17 mouse cellular contexts compared by ENCODE assay signal in genomic region chr3:65396835-65397504, GRCm38 (mm10).
"Had no signal": no experiment of that assay in that cellular context is flagged by ENCODE, and none has a peak within 500 bp of the region (broad histone marks: within the 10 kb centered on the region; RNA-seq: fewer than 3 reads in every experiment).

No protein-coding gene starts in this region.

- H3K4me2 ChIP-seq: kidney, embryonic 15.5 days; liver, embryonic 13.5 days; midbrain, embryonic 12.5 days; neural tube, embryonic 13.5 days; stomach, embryonic 15.5 days had no signal

- H3K27me3 ChIP-seq: kidney, embryonic 15.5 days; liver, embryonic 13.5 days; midbrain, embryonic 12.5 days; neural tube, embryonic 13.5 days; stomach, embryonic 15.5 days had no signal

- DNase-seq: kidney, adult 8-10 months; kidney, postnatal 10 days; kidney, postnatal 36 days; liver, embryonic 13.5 days; lung, adult 2 months; lung, postnatal 14 days; lung, postnatal 4 days; retina, postnatal 1 day; right cerebral cortex, postnatal 25 days; spleen, adult 18-20 months; thymus, postnatal 25 days had no signal

- H3K36me3 ChIP-seq: kidney, embryonic 15.5 days; liver, embryonic 13.5 days; midbrain, embryonic 12.5 days; neural tube, embryonic 13.5 days; stomach, embryonic 15.5 days had no signal

- H3K9ac ChIP-seq: kidney, embryonic 15.5 days; liver, embryonic 13.5 days; midbrain, embryonic 12.5 days; neural tube, embryonic 13.5 days; stomach, embryonic 15.5 days had no signal

- ATAC-seq: midbrain, embryonic 16.5 days had no signal

- H3K4me1 ChIP-seq: liver, embryonic 13.5 days; midbrain, embryonic 12.5 days; neural tube, embryonic 13.5 days; stomach, embryonic 15.5 days had no signal

- H3K27ac ChIP-seq: kidney, embryonic 15.5 days; liver, embryonic 13.5 days; midbrain, embryonic 12.5 days; neural tube, embryonic 13.5 days; stomach, embryonic 15.5 days had no signal

- H3K4me3 ChIP-seq: kidney, embryonic 15.5 days; liver, embryonic 13.5 days; midbrain, embryonic 12.5 days; myocyte; neural tube, embryonic 13.5 days; stomach, embryonic 15.5 days had no signal

- H3K9me3 ChIP-seq: kidney, embryonic 15.5 days; liver, embryonic 13.5 days; midbrain, embryonic 12.5 days; neural tube, embryonic 13.5 days; stomach, embryonic 15.5 days had no signal
